Mouse (Mus musculus) hindlimb bud, embryonic 11.5 days (tissue): Measurements from ENCODE around the gene Trim50.

Experiments used
- DNase-seq: peaks from one replicate; pipeline ENCODE4 v3.0.0-alpha.2; 2012; ENCODE audit warnings: low read depth, low spot score; ENCODE audit errors: extremely low spot score

Trim50 gene

DNA sequence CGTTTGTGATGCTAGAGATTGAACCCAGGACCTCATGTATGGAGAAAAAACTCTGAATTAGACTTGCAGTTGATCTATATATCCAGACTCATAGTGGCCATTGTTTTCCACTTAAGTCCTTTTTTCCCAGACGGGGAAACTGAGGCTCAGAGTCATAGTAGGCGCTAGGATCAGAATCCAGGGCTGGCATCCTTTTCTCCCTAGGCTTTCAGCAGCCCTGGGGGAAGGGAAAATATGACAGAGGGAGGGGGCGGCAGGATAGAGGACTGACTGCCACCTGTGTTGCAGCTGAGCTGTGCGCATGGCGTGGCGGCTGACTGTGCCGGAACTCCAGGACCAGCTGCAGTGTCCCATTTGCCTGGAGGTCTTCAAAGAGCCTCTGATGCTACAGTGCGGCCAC, at the start of gene Trim50:
Trim50 (plus strand) TSS at position 301 of the 400 bp plus-strand sequence.
- no peak for DNase-seq

DNA sequence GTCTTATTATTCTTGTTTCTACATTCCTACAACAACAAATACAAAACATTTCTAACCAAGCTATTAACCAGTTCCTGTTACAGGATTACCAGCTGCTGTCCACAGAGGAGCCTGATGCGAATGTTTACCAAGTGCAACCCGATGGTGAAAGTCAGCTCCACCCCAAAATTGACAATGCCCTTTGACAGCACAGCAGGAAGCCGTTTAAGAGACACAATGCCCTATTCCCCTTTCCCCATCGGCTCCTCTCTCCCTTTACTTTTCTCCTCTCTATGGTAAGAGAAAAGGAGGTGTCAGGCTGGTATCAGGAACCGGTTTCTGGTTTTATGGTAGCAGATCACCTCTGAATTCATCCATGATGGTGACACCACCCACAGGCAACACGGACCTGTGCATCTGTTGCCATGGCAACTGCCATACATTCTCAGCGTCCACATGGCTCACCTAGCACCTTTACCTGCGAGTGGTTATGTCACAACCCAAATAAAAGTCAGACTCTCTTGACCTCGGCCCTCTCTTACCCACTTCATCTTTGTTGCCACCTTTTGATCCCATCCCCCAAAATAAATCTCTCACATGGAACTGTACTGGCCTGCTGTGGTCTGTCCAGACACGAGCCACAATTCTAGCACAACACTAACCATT, 46.7 kb upstream of the Trim50 start:
- DNase-seq, result no peak

DNA sequence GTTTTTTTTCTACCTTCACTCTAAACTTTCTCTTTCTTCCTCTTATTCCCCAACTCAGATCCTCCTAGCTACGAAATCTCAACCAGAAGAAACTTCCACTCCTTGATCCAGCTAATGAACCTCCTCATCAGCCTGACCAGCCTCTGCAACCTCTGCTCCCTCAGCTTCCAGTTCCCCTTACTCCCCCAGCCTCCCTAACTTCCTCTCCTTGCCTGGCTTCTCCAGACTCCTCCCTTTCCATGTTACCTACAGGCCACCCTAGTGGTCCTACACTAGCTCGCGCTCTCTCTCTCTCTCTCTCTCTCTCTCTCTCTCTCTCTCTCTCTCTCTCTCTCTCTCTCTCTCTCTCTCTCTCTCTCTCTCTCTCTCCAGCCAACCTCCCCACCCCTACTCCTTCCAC, 36.9 kb upstream of the Trim50 start:
- DNase-seq, result no peak

DNA sequence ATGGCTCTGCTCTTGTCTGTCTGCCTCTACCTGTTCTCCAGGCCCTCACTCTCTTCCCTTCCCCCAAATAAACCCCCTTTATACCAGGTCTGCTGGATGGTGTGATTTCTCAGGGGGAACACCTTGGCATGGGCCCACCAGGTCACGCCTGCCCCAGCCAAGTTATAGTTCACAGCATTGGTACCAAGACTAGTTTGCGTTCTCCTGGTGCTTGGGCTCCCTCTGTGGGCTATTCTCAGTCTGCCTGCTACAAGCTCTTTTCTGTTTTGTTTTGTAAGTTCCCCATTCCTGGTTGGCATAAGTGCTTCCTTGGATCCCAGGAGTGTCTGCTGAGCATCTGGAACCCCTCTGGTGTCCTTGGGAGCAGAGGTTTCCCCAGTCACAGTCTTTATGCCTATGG, 33.2 kb upstream of the Trim50 start:
- DNase-seq, result no peak

GRCm38 (mm10) chr5:135322197-135322596, 30.9 kb upstream of the Trim50 start:
- no peak for DNase-seq

DNA sequence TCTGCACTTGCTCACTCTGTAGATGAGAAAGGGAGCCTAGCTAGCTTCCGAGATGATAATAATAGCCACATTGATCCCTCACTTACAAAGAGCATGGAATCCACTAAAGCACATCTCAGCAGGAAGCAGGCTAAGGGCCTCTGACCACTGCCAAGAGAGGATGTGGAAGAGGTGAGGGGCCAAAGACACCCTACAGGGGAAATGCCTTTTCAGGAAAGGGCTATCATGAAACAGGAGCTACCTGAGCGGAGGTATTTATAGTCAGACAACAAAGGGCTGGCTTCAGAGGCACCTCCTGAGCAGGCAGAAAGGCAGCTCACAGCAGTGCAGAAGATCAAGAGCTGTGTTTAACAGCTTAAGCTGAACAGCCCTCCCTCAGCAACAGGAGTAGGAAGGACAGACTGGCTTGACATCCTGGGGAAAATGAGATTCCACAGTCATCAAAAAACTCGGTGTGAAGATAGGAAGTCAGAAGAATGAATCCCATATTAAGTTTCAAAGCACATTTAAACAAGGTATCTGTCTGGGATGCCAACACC, 26.9 kb upstream of the Trim50 start:
- no peak for DNase-seq

- DNase-seq, result no peak
Measured at GRCm38 (mm10) chr5:135329471-135329870, 23.6 kb upstream of the Trim50 start.

- DNase-seq, result no peak
Measured at GRCm38 (mm10) chr5:135330201-135330600, 22.9 kb upstream of the Trim50 start.

- no peak for DNase-seq
Measured at GRCm38 (mm10) chr5:135331161-135331560, 21.9 kb upstream of the Trim50 start.

- no peak for DNase-seq
Measured at GRCm38 (mm10) chr5:135337575-135337974, 15.5 kb upstream of the Trim50 start.

DNA sequence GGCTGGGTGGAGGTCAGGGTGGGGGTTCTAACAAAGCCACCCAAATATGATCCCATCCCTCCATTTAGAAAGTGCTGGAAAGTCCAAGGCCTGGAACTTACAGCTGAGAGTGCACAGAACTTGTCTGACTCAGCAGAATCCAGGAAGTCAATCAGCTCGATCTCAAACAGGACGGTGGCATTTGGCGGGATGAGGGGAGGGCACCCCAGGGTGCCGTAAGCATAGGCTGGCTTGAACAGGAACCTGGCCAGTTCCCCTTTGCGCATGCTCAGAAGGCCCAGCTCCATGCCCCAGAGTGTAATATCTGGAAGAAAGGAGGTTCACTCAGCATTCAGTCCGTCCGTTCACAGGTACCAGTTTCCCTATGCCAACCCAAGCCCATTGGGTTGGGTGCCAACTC, 7.1 kb upstream of the Trim50 start:
- DNase-seq, result no peak

- no peak for DNase-seq
Measured at GRCm38 (mm10) chr5:135346430-135346829, 6.7 kb upstream of the Trim50 start.

- no peak for DNase-seq
Measured at GRCm38 (mm10) chr5:135347511-135348011, 5.5 kb upstream of the Trim50 start.

- no peak for DNase-seq
Measured at GRCm38 (mm10) chr5:135349862-135350261, 3.2 kb upstream of the Trim50 start, which contains the start of gene Fkbp6. Gene Fkbp6, minus strand, starts transcription at chr5:135350044.

GRCm38 (mm10) chr5:135351606-135352005, 1.5 kb upstream of the Trim50 start:
- no peak for DNase-seq

DNA sequence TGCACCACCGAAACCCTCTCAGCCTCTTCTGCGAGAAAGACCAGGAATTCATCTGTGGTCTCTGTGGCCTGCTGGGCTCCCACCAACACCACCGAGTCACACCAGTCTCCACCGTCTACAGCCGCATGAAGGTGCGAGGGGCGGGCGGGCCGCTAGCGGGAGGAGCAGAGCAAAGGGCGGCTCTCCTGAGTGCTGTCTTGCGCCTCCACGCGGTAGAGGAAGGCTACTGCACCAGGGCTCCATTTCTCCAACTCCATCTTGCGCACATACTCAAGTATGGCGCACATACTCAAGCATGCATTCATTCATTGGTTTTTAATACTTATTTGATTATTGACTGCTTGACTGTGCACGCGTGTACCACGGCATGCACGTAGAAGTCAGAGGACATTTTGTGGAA, 469 bp downstream of the Trim50 start:
- DNase-seq, result no peak

GRCm38 (mm10) chr5:135356090-135356489, 3.0 kb downstream of the Trim50 start:
- DNase-seq, result no peak

GRCm38 (mm10) chr5:135357556-135357955, 4.5 kb downstream of the Trim50 start:
- DNase-seq, result no peak

DNA sequence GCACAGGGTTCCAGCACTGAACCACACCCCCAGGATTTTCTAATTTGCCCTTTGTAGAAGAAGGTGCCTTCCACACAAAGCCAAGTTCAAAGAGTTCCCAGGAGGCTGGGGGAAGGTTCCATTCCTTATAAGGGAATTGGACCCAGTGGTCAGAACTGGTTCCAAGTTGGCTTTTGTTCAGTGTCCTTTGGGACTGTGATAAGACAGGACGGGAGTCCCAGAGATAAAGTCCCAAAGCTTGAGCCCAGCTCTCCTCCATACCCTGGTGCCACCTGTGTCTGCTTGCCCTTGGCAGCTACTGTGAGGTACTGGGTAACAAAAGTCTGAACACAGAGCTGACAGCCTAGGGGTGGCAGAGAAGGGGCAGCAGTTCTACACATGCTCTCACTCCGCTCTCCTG, 6.7 kb downstream of the Trim50 start:
- no peak for DNase-seq

GRCm38 (mm10) chr5:135362572-135362971, 9.5 kb downstream of the Trim50 start:
- DNase-seq, result no peak

GRCm38 (mm10) chr5:135363540-135363939, 10.4 kb downstream of the Trim50 start:
- DNase-seq, result peak; percentile 22

- no peak for DNase-seq
Measured at GRCm38 (mm10) chr5:135367841-135368240, 14.7 kb downstream of the Trim50 start.

DNA sequence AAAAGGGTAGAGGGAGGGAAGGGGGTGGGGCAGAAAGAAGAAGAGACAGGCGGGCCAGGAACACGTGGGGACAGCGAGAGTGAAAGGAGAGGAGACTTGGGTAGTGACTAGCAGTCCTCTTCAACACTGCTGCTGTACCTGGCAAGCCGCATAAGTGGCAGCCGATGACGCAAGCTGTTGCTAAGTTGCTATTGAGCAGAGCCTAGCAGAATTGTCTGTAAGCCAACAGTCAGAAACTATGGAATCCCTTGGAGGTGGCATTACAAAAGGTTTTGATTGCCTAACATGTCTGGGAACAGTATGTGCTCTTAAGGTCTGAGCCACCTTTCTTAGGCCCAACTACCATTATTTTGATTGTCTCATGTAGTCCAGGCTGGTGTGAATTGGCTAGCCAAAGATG, 15.2 kb downstream of the Trim50 start:
- no peak for DNase-seq
